Mouse (Mus musculus): Measurements from ENCODE around the gene Best1. TPM values are rescaled to one million over a fixed set of nuclear protein-coding genes. Genes with fewer than 3 reads are reported as not detected.

Gene Best1
- polyA plus RNA-seq, 1 experiment from 2014 or later: 0.10 TPM

DNA sequence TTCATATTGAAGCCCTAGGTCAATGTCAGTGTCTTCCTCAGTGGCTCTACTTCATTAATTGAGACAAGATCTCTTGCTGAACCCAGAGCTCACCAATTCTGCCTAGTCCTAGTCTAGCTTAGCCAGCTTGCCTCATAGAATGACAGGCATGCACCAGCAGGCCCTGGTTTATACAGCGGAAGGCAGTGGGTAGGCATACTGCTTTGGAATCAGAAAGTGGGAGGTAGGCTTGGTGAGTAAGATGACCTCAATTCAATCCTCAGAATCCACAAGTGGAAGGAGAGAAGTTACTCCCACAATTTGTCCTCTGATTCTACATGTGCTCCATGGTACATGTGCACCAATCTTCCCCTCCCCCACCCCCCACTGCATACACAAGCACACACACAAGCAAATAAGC, 2.3 kb upstream of the Best1 start:
- WGBS (ENCODE audit: insufficient replicate concordance): 93% methylated on average over 1 of the region's 1 CpGs
- no peak overlapping the region for H3K4me2 ChIP-seq
- 0 out of 2 replicates have a peak, but pooled peaks cover 2% of the 10 kb centered on the region for H3K4me1 ChIP-seq (ENCODE audit: control insufficient read depth, insufficient read depth, low read length)
- H3K4me3 ChIP-seq (ENCODE audit: low read depth, low read length): no peak overlapping the region
- peaks cover 4% of the 10 kb centered on the region; the same call in 1 of the 2 replicates for H3K9me3 ChIP-seq (replicated peaks; ENCODE audit: control insufficient read depth, low read length)
- no peaks in the 10 kb centered on the region for H3K27me3 ChIP-seq (ENCODE audit: control insufficient read depth, insufficient read depth, low read length)
- no peak overlapping the region for H3K9ac ChIP-seq (ENCODE audit: low read depth, low read length)
- H3K36me3 ChIP-seq (ENCODE audit: control insufficient read depth, insufficient read depth, low read length): no peaks in the 10 kb centered on the region
- H3K27ac ChIP-seq (ENCODE audit: low read depth, low read length): no peak overlapping the region
- no peak for ATAC-seq (replicated peaks; ENCODE audit: insufficient number of reproducible peaks, low FRiP score, low TSS enrichment)

DNA sequence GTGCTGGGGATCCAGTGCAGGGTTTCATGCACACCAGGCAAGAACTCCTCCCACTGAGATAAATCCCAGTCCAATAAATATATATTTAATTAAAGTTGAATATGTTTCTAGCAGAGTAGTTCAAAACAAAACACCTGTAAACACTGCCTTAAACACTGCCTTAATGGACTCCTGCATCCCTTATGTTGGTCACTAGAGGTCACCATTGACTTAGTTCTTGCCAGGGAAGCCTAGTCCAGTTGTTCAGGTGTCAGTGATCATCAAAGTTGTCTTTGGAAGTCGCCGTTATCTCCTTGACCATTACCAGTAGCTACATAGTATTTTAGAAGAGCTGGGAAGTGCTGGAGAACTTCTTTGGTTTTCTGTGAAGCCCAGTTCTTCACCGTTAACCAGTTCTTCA, 1.1 kb downstream of the Best1 start:
- 17% methylated on average over 3 of the region's 3 CpGs for WGBS (ENCODE audit: insufficient replicate concordance)

GRCm38 (mm10) chr19:9998736-9999486, 2.5 kb downstream of the Best1 start:
- Histone ChIP-seq H3K36me3 (ENCODE audit: control insufficient read depth, insufficient read depth, low read length) (no peaks in the 10 kb centered on the region), H3K9me3 (replicated peaks; ENCODE audit: control insufficient read depth, low read length) (peaks cover 4% of the 10 kb centered on the region; the same call in 1 of the 2 replicates), H3K4me1 (ENCODE audit: control insufficient read depth, insufficient read depth, low read length) (0 out of 2 replicates have a peak, but pooled peaks cover 2% of the 10 kb centered on the region), H3K9ac (ENCODE audit: low read depth, low read length) (no peak overlapping the region), H3K27ac (ENCODE audit: low read depth, low read length) (no peak overlapping the region), H3K4me2 (no peak overlapping the region), H3K4me3 (ENCODE audit: low read depth, low read length) (no peak overlapping the region), H3K27me3 (ENCODE audit: control insufficient read depth, insufficient read depth, low read length) (no peaks in the 10 kb centered on the region)
- WGBS (ENCODE audit: insufficient replicate concordance): 59% methylated on average over 13 of the region's 13 CpGs
- ATAC-seq (replicated peaks; ENCODE audit: insufficient number of reproducible peaks, low FRiP score, low TSS enrichment): no peak

More for the DNA sequence above, 1.1 kb downstream of the Best1 start:
- Histone ChIP-seq H3K36me3 (ENCODE audit: control insufficient read depth, insufficient read depth, low read length) (no peaks in the 10 kb centered on the region), H3K27me3 (ENCODE audit: control insufficient read depth, insufficient read depth, low read length) (no peaks in the 10 kb centered on the region), H3K27ac (ENCODE audit: low read depth, low read length) (no peak overlapping the region), H3K4me2 (no peak overlapping the region), H3K4me3 (ENCODE audit: low read depth, low read length) (no peak overlapping the region), H3K9ac (ENCODE audit: low read depth, low read length) (no peak overlapping the region), H3K4me1 (ENCODE audit: control insufficient read depth, insufficient read depth, low read length) (0 out of 2 replicates have a peak, but pooled peaks cover 2% of the 10 kb centered on the region), H3K9me3 (replicated peaks; ENCODE audit: control insufficient read depth, low read length) (peaks cover 4% of the 10 kb centered on the region; the same call in 1 of the 2 replicates)
- no peak for ATAC-seq (replicated peaks; ENCODE audit: insufficient number of reproducible peaks, low FRiP score, low TSS enrichment)

- Histone ChIP-seq H3K4me3 (ENCODE audit: low read depth, low read length) (no peak overlapping the region), H3K27ac (ENCODE audit: low read depth, low read length) (no peak overlapping the region), H3K4me2 (no peak overlapping the region), H3K4me1 (ENCODE audit: control insufficient read depth, insufficient read depth, low read length) (0 out of 2 replicates have a peak, but pooled peaks cover 2% of the 10 kb centered on the region), H3K9ac (ENCODE audit: low read depth, low read length) (no peak overlapping the region), H3K36me3 (ENCODE audit: control insufficient read depth, insufficient read depth, low read length) (no peaks in the 10 kb centered on the region), H3K27me3 (ENCODE audit: control insufficient read depth, insufficient read depth, low read length) (no peaks in the 10 kb centered on the region), H3K9me3 (replicated peaks; ENCODE audit: control insufficient read depth, low read length) (peaks cover 4% of the 10 kb centered on the region; the same call in 1 of the 2 replicates)
- WGBS (ENCODE audit: insufficient replicate concordance): 64% methylated on average over 2 of the region's 2 CpGs
- no peak for ATAC-seq (replicated peaks; ENCODE audit: insufficient number of reproducible peaks, low FRiP score, low TSS enrichment)
These were observed 3.4 kb downstream of the Best1 start for GRCm38 (mm10) chr19:9998063-9998416.

- 71% methylated on average over 12 of the region's 12 CpGs for WGBS (ENCODE audit: insufficient replicate concordance)
- peaks cover 2% of the 10 kb centered on the region; the same call in 1 of the 2 replicates for H3K9me3 ChIP-seq (replicated peaks; ENCODE audit: control insufficient read depth, low read length)
- no peak overlapping the region for H3K4me3 ChIP-seq (ENCODE audit: low read depth, low read length)
- H3K4me1 ChIP-seq (ENCODE audit: control insufficient read depth, insufficient read depth, low read length): peaks cover 5% of the 10 kb centered on the region; the same call in 1 of the 2 replicates
- 0 out of 2 replicates have a peak, but pooled peaks cover 2% of the 10 kb centered on the region for H3K27me3 ChIP-seq (ENCODE audit: control insufficient read depth, insufficient read depth, low read length)
- no peak overlapping the region for H3K4me2 ChIP-seq
- ATAC-seq (replicated peaks; ENCODE audit: insufficient number of reproducible peaks, low FRiP score, low TSS enrichment): no peak
- H3K36me3 ChIP-seq (ENCODE audit: control insufficient read depth, insufficient read depth, low read length): no peaks in the 10 kb centered on the region
- H3K9ac ChIP-seq (ENCODE audit: low read depth, low read length): no peak overlapping the region
- no peak overlapping the region for H3K27ac ChIP-seq (ENCODE audit: low read depth, low read length)
These were observed 4.0 kb downstream of the Best1 start for GRCm38 (mm10) chr19:9997204-9998062.

DNA sequence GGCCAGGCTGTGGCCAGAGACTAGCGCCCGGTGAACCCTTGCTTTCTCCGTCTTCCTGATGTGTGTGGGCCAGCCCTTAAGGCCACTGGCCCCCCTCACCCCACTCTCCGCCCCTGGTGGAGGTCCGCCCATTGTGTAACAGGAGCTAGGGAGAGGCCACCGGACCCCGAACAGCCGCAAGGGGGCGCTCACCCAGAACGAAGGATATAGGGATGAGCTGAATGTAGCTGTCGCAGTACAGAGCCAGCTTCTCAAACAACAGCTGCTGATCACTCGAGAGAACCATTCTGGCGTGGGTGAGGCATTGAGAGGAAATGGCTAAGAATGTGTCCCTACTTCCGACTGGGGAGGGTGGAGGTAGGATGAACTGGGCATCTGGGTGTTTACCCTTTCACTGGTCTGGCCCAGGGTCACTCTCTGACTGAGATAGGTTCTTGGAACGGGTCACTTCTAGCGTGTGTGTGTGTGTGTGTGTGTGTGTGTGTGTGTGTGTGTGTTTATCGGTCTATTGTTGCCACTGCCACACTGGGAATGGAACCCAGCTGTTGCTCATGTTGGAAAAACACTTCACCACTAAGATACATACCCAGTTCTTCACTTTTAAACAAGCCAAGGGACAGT, 8.3 kb downstream of the Best1 start:
- H3K27me3 ChIP-seq (ENCODE audit: control insufficient read depth, insufficient read depth, low read length): 0 out of 2 replicates have a peak, but pooled peaks cover 3% of the 10 kb centered on the region
- 7% methylated on average over 17 of the region's 17 CpGs for WGBS (ENCODE audit: insufficient replicate concordance)
- H3K4me2 ChIP-seq: peak overlapping the region; percentile 63
- peaks cover 3% of the 10 kb centered on the region; the same call in 1 of the 2 replicates for H3K4me1 ChIP-seq (ENCODE audit: control insufficient read depth, insufficient read depth, low read length)
- H3K4me3 ChIP-seq (ENCODE audit: low read depth, low read length): peak overlapping the region; percentile 35
- H3K27ac ChIP-seq (ENCODE audit: low read depth, low read length): no peak overlapping the region
- H3K9ac ChIP-seq (ENCODE audit: low read depth, low read length): peak overlapping the region; percentile 59
- no peaks in the 10 kb centered on the region for H3K36me3 ChIP-seq (ENCODE audit: control insufficient read depth, insufficient read depth, low read length)
- ATAC-seq (replicated peaks; ENCODE audit: insufficient number of reproducible peaks, low FRiP score, low TSS enrichment): peak; percentile 75
- H3K9me3 ChIP-seq (replicated peaks; ENCODE audit: control insufficient read depth, low read length): no peaks in the 10 kb centered on the region

DNA sequence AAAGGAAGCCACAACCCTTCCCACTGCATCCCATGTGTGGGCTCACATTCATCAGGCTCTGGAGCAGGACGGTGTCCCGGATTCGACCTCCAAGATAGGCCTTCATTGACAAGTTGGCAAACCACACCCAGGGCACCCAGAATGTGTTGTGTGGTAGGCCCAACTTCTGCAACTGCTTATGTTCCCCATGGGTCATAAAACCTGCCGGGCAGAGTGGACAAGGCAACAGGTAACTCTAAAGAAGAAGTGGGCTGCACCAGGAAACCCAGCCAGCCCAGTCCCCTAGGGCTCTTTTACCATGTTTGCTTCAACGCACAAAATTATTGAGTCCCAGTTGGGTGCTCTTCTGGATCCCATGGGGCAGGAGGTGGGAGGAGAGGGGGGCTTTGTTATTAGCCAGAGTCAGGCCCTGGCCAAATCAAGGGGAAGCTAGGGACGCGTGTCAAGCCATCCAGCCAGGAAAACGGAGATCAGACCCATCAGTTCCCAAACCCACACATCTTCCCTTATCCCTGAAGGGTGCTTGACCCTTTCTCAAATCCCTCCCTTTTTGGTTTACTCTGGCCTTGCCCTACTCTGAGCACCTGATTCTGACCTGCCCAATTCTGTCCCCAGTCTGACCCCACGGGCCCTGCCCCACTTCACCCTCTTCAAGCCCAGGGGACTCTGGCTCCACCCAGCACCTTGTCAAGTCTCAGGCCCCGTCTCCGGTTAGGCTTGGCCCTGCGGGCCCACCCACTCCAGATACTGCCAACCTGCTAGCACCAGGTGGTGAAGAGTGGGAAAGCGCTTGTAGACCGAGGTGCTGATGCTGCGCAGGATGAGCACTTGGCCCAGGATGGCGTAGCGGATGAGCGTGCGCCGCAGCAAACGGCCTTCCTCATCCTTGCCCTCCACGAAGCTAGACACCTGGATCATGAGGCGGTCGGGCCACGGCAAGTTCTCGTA, 9.1 kb downstream of the Best1 start:
- peak overlapping the region; percentile 35 for H3K4me3 ChIP-seq (ENCODE audit: low read depth, low read length)
- H3K4me2 ChIP-seq: peak overlapping the region; percentile 63
- peak overlapping the region; percentile 59; the same call in 1 of the 2 replicates for H3K9ac ChIP-seq (ENCODE audit: low read depth, low read length)
- ATAC-seq (replicated peaks; ENCODE audit: insufficient number of reproducible peaks, low FRiP score, low TSS enrichment): peak; percentile 40
- H3K36me3 ChIP-seq (ENCODE audit: control insufficient read depth, insufficient read depth, low read length): no peaks in the 10 kb centered on the region
- no peaks in the 10 kb centered on the region for H3K9me3 ChIP-seq (replicated peaks; ENCODE audit: control insufficient read depth, low read length)
- H3K27ac ChIP-seq (ENCODE audit: low read depth, low read length): no peak overlapping the region
- H3K27me3 ChIP-seq (ENCODE audit: control insufficient read depth, insufficient read depth, low read length): 0 out of 2 replicates have a peak, but pooled peaks cover 3% of the 10 kb centered on the region
- H3K4me1 ChIP-seq (ENCODE audit: control insufficient read depth, insufficient read depth, low read length): peaks cover 6% of the 10 kb centered on the region
- WGBS (ENCODE audit: insufficient replicate concordance): 41% methylated on average over 26 of the region's 26 CpGs

Measured in heart, embryonic 11.5 days (tissue).